Mouse (Mus musculus) cortical plate, adult 2 months (tissue): ENCODE measurements at regions not wholly inside any gene's neighbourhood (a gene's known extent, or its start where the extent isn't known, plus 50 kb on each side); places are given as distances from the start of the nearest gene placed in this dataset.

Source experiments
- CTCF ChIP-seq: fragments of 200-500 bp; IDR thresholded peaks from 2 replicates; pipeline ENCODE4 v1.5.1; 2011; ENCODE audit warnings: mild to moderate bottlenecking, control low read depth, low read length; ENCODE audit not compliant: insufficient read depth; ENCODE audit errors: extremely low read depth
- POLR2A ChIP-seq: fragments of 200-500 bp; IDR thresholded peaks from 2 replicates; pipeline ENCODE4 v1.6.1; 2011; ENCODE audit warnings: mild to moderate bottlenecking, low read length, control low read depth; ENCODE audit not compliant: insufficient read depth; ENCODE audit errors: extremely low read depth

- TF ChIP-seq CTCF, result no peak
- no peak for TF ChIP-seq POLR2A
Measured at GRCm38 (mm10) chr12:12827821-12828641, 113.7 kb downstream of the Mycn start.
